Mouse (Mus musculus) CH12.LX (cell line): ENCODE measurements around the gene Jph2. TPM values are rescaled to one million over a fixed set of nuclear protein-coding genes. Genes with fewer than 3 reads are reported as not detected.

ENCODE experiments used
- DNase-seq: peaks from one replicate; pipeline ENCODE4 v3.0.0-alpha.2; 2013; ENCODE audit errors: extremely low read depth
- H3K27ac ChIP-seq: 2 replicates; pipeline ENCODE4 v1.5.1; 2012; ENCODE audit warnings: low read depth, mild to moderate bottlenecking, control low read depth, moderate library complexity; ENCODE audit not compliant: insufficient read depth
- H3K27me3 ChIP-seq: replicated peaks from 2 replicates; pipeline ENCODE3; 2012; ENCODE audit warnings: inconsistent platforms
- H3K36me3 ChIP-seq, 2 experiments: replicated peaks in 1 of 2; 2 replicates each; pipeline versions ENCODE3 to v1.6.1; 2012; ENCODE audit warnings: inconsistent platforms in 1 of 2, low read length in 1 of 2, mild to moderate bottlenecking in 1 of 2, mixed read lengths in 1 of 2, moderate library complexity in 1 of 2; ENCODE audit not compliant: control insufficient read depth in 1 of 2, insufficient read depth in 1 of 2
- H3K4me1 ChIP-seq, 2 experiments: 2 replicates each; pipeline ENCODE4 v1.6.1; 2012; ENCODE audit warnings: inconsistent platforms in 1 of 2, moderate library complexity in 1 of 2; ENCODE audit not compliant: insufficient read depth in 2 of 2, control insufficient read depth in 1 of 2
- H3K4me2 ChIP-seq: 2 replicates; pipeline ENCODE4 v1.6.1; 2012; ENCODE audit warnings: low read depth, mild to moderate bottlenecking, control low read depth; ENCODE audit not compliant: poor library complexity, insufficient read depth, severe bottlenecking
- H3K4me3 ChIP-seq, 3 experiments: fragments of 150-350 bp in 1 of 3; sonication (generic) in 1 of 3; replicated peaks in 1 of 3; 2 replicates each; pipeline versions ENCODE3 to v1.5.1; 2011 to 2012; ENCODE audit warnings: low read depth in 2 of 3, low read length in 2 of 3, mild to moderate bottlenecking in 2 of 3, moderate library complexity in 2 of 3, control low read depth in 1 of 3, improper control_type of control experiment in 1 of 3, inconsistent platforms in 1 of 3, mixed read lengths in 1 of 3; ENCODE audit not compliant: poor library complexity in 1 of 3
- H3K79me2 ChIP-seq: replicated peaks from 2 replicates; pipeline ENCODE4 v1.6.1; 2012; ENCODE audit warnings: mild to moderate bottlenecking, moderate library complexity; ENCODE audit not compliant: control insufficient read depth, poor library complexity, insufficient read depth, severe bottlenecking; ENCODE audit errors: extremely low read depth
- H3K9ac ChIP-seq: 2 replicates; pipeline ENCODE4 v1.6.1; 2012; ENCODE audit warnings: low read depth, mild to moderate bottlenecking, control low read depth, moderate library complexity; ENCODE audit not compliant: insufficient read depth
- H3K9me3 ChIP-seq: replicated peaks from 2 replicates; pipeline ENCODE3; 2012; ENCODE audit warnings: low read length, inconsistent platforms, mixed read lengths
- BHLHE40 ChIP-seq: IDR thresholded peaks from 2 replicates; pipeline ENCODE4 v1.6.1; 2011; ENCODE audit warnings: mild to moderate bottlenecking, low read depth, low read length, improper control_type of control experiment
- CHD2 ChIP-seq: IDR thresholded peaks from 2 replicates; pipeline ENCODE4 v1.6.1; 2011; ENCODE audit warnings: low read length, improper control_type of control experiment
- CTCF ChIP-seq, 2 experiments: IDR thresholded peaks in 1 of 2; conservative IDR thresholded peaks in 1 of 2; 2 replicates each; pipeline ENCODE4 v1.5.1; 2011 to 2012; ENCODE audit warnings: low read depth in 2 of 2, low read length in 2 of 2, improper control_type of control experiment in 1 of 2, inconsistent platforms in 1 of 2, mild to moderate bottlenecking in 1 of 2, moderate library complexity in 1 of 2
- ELF1 ChIP-seq: IDR thresholded peaks from 2 replicates; pipeline ENCODE4 v1.6.1; 2014; ENCODE audit warnings: low read depth, mild to moderate bottlenecking, inconsistent platforms, low read length, improper control_type of control experiment
- EP300 ChIP-seq: IDR thresholded peaks from 2 replicates; pipeline ENCODE4 v1.6.1; 2011; ENCODE audit warnings: low read length, improper control_type of control experiment
- GABPA ChIP-seq: IDR thresholded peaks from 2 replicates; pipeline ENCODE4 v1.6.1; 2012; ENCODE audit warnings: low read depth, low read length, improper control_type of control experiment, inconsistent platforms; ENCODE audit not compliant: insufficient replicate concordance
- HCFC1 ChIP-seq: IDR thresholded peaks from 2 replicates; pipeline ENCODE4 v1.6.1; 2012; ENCODE audit warnings: low read depth, mild to moderate bottlenecking, inconsistent platforms, low read length, improper control_type of control experiment
- JUN ChIP-seq: IDR thresholded peaks from 2 replicates; pipeline ENCODE4 v1.6.1; 2011; ENCODE audit warnings: low read depth, mild to moderate bottlenecking, low read length, improper control_type of control experiment, moderate library complexity; ENCODE audit not compliant: insufficient read depth
- JUND ChIP-seq: conservative IDR thresholded peaks from 2 replicates; pipeline ENCODE4 v1.6.1; 2011; ENCODE audit warnings: low read depth, low read length, improper control_type of control experiment
- MAFK ChIP-seq: IDR thresholded peaks from 2 replicates; pipeline ENCODE4 v1.6.1; 2011; ENCODE audit warnings: low read length, improper control_type of control experiment; ENCODE audit not compliant: insufficient replicate concordance
- MAX ChIP-seq: IDR thresholded peaks from 2 replicates; pipeline ENCODE4 v1.6.1; 2011; ENCODE audit warnings: low read length, improper control_type of control experiment
- MAZ ChIP-seq: IDR thresholded peaks from 2 replicates; pipeline ENCODE4 v1.6.1; 2012; ENCODE audit warnings: low read depth, mild to moderate bottlenecking, inconsistent platforms, low read length, improper control_type of control experiment, moderate library complexity
- MXI1 ChIP-seq: IDR thresholded peaks from 2 replicates; pipeline ENCODE4 v1.6.1; 2011; ENCODE audit warnings: mild to moderate bottlenecking, low read depth, low read length, improper control_type of control experiment
- MYC ChIP-seq: IDR thresholded peaks from 2 replicates; pipeline ENCODE4 v1.6.1; 2011; ENCODE audit warnings: low read depth, mild to moderate bottlenecking, improper control_type of control experiment, low read length
- NELFE ChIP-seq: IDR thresholded peaks from 2 replicates; pipeline ENCODE4 v1.6.1; 2011; ENCODE audit warnings: low read depth, low read length, improper control_type of control experiment
- NRF1 ChIP-seq: IDR thresholded peaks from 2 replicates; pipeline ENCODE4 v1.6.1; 2014; ENCODE audit warnings: low read depth, mild to moderate bottlenecking, inconsistent platforms, low read length, improper control_type of control experiment, moderate library complexity
- PAX5 ChIP-seq: IDR thresholded peaks from 2 replicates; pipeline ENCODE4 v1.6.1; 2012; ENCODE audit warnings: low read length, inconsistent platforms, mixed read lengths
- POLR2AphosphoS2 ChIP-seq: IDR thresholded peaks from 2 replicates; pipeline ENCODE4 v1.6.1; 2011; ENCODE audit warnings: low read depth, low read length, improper control_type of control experiment
- RAD21 ChIP-seq: IDR thresholded peaks from 2 replicates; pipeline ENCODE4 v1.6.1; 2011; ENCODE audit warnings: low read depth, mild to moderate bottlenecking, low read length, improper control_type of control experiment, moderate library complexity
- SIN3A ChIP-seq: IDR thresholded peaks from 2 replicates; pipeline ENCODE4 v1.6.1; 2012; ENCODE audit warnings: low read length, improper control_type of control experiment, inconsistent platforms
- SMC3 ChIP-seq: IDR thresholded peaks from 2 replicates; pipeline ENCODE4 v1.6.1; 2011; ENCODE audit warnings: low read depth, low read length, improper control_type of control experiment
- TBP ChIP-seq: conservative IDR thresholded peaks from 2 replicates; pipeline ENCODE4 v1.6.1; 2011; ENCODE audit warnings: low read depth, low read length, improper control_type of control experiment
- USF1 ChIP-seq: IDR thresholded peaks from 2 replicates; pipeline ENCODE4 v1.6.1; 2014; ENCODE audit warnings: low read depth, mild to moderate bottlenecking, inconsistent platforms, low read length, improper control_type of control experiment
- USF2 ChIP-seq: conservative IDR thresholded peaks from 2 replicates; pipeline ENCODE4 v1.6.1; 2011; ENCODE audit warnings: low read depth, low read length, improper control_type of control experiment
- ZKSCAN1 ChIP-seq: IDR thresholded peaks from 2 replicates; pipeline ENCODE4 v1.6.1; 2012; ENCODE audit warnings: low read depth, inconsistent platforms, low read length, improper control_type of control experiment, borderline replicate concordance
- ZNF384 ChIP-seq: IDR thresholded peaks from 2 replicates; pipeline ENCODE4 v1.6.1; 2012; ENCODE audit warnings: low read depth, low read length, improper control_type of control experiment, inconsistent platforms
- dilution Hi-C: fragments of 300-500 bp; cut with MboI; formaldehyde crosslinking; loops from 2 replicates; pipeline ENCODE4 v1.14.3; 2020; ENCODE audit warnings: low sequenced_read_pairs; ENCODE audit not compliant: extremely low pct_unique_long_range_greater_than_20kb, extremely low pct_ligation_motif_present
- in situ Hi-C: fragments of 300-500 bp; cut with MboI; formaldehyde crosslinking; loops from 3 replicates; pipeline ENCODE4 v1.14.3; 2019; ENCODE audit warnings: low sequenced_read_pairs, low pct_ligation_motif_present, low pct_unique_long_range_greater_than_20kb, mixed read lengths
- polyA plus RNA-seq: library from polyadenylated mRNA; unstranded; fragments of >175 nt; gene quantifications from 2 replicates; pipeline ENCODE4 v1.2.1, GENCODE M21; 2012; ENCODE audit warnings: low read depth; ENCODE audit not compliant: insufficient read length
- total RNA-seq, 2 experiments: library from RNA; depleted of rRNA; stranded (reverse); fragments of 300-350 nt in 1 of 2; fragments of >200 nt in 1 of 2; gene quantifications; 2 replicates each; pipeline ENCODE4 v1.2.3; 2012 to 2014

Gene Jph2
- total and polyA plus RNA-seq, 3 experiments = not detected

GRCm38 (mm10) chr2:163350443-163350842 lies 47.4 kb downstream of the Jph2 start:
- dilution Hi-C loops = no loop called here
- Histone ChIP-seq H3K4me3 (no peak overlapping the region), H3K79me2 (no peaks in the 10 kb centered on the region), H3K4me1 (no peaks in the 10 kb centered on the region), H3K36me3 (no peaks in the 10 kb centered on the region), H3K9me3 (peaks cover 4% of the 10 kb centered on the region)
- TF ChIP-seq JUN = no peak
- peak; percentile 34 for TF ChIP-seq RAD21
- TF ChIP-seq CTCF (conservative IDR thresholded peaks at IDR 0.05 in 1 of 2, IDR thresholded peaks at IDR 0.05 in 1 of 2; ENCODE audit: low read depth in 2 of 2, low read length in 2 of 2) = peak; percentile 20 to 56; a peak in 3 of 4 replicates
- TF ChIP-seq, all 38 proteins: peak for 2
- Histone ChIP-seq H3K27me3 (peaks cover 91% of the 10 kb centered on the region), H3K9ac (no peak overlapping the region), H3K4me2 (no peak overlapping the region), H3K27ac (no peak overlapping the region)
- DNase-seq = no peak
- in situ Hi-C loops = no loop called here

GRCm38 (mm10) chr2:163349411-163349810 lies 48.4 kb downstream of the Jph2 start:
- Histone ChIP-seq H3K9me3 (peaks cover 4% of the 10 kb centered on the region), H3K27ac (no peak overlapping the region), H3K36me3 (no peaks in the 10 kb centered on the region), H3K4me1 (no peaks in the 10 kb centered on the region), H3K79me2 (no peaks in the 10 kb centered on the region), H3K4me3 (no peak overlapping the region), H3K9ac (no peak overlapping the region), H3K27me3 (peaks cover 91% of the 10 kb centered on the region), H3K4me2 (no peak overlapping the region)
- in situ Hi-C loops = no loop called here
- dilution Hi-C loops = no loop called here
- no peak for DNase-seq
- TF ChIP-seq TBP (no peak), NRF1 (no peak), CTCF (conservative IDR thresholded peaks at IDR 0.05 in 1 of 2, IDR thresholded peaks at IDR 0.05 in 1 of 2; ENCODE audit: low read depth in 2 of 2, low read length in 2 of 2) (no peak), ZNF384 (no peak), MXI1 (no peak), NELFE (no peak), SMC3 (no peak), MAFK (no peak), JUN (no peak), MAX (no peak), MYC (no peak)

- DNase-seq = no peak
- Histone ChIP-seq H3K9ac (no peak overlapping the region), H3K79me2 (no peaks in the 10 kb centered on the region), H3K4me2 (no peak overlapping the region), H3K4me3 (no peak overlapping the region), H3K4me1 (no peaks in the 10 kb centered on the region), H3K9me3 (peaks cover 6% of the 10 kb centered on the region), H3K27me3 (peaks cover 89% of the 10 kb centered on the region), H3K27ac (no peak overlapping the region), H3K36me3 (no peaks in the 10 kb centered on the region)
- in situ Hi-C loops (no loop called here), dilution Hi-C loops (no loop called here)
- TF ChIP-seq SMC3 (no peak), JUN (no peak), SIN3A (no peak), ZKSCAN1 (no peak), CHD2 (no peak), MAFK (no peak), ZNF384 (no peak), EP300 (no peak), GABPA (no peak), MYC (no peak), ELF1 (no peak), HCFC1 (no peak), MXI1 (no peak), BHLHE40 (no peak), USF2 (no peak), USF1 (no peak), POLR2AphosphoS2 (no peak), JUND (no peak), MAZ (no peak), PAX5 (no peak)
These were observed 49.1 kb downstream of the Jph2 start for GRCm38 (mm10) chr2:163348677-163349076.
